Mouse (Mus musculus) MEL (cell line): ENCODE results near the gene Mdk. TPM values are rescaled to one million over a fixed set of nuclear protein-coding genes. Genes with fewer than 3 reads are reported as not detected.

Experiments
- DNase-seq: peaks from one replicate; pipeline ENCODE4 v3.0.0; 2011; ENCODE audit warnings: low read depth, low spot score
- H3K27ac ChIP-seq: 2 replicates; pipeline ENCODE4 v1.5.1; 2012; ENCODE audit warnings: low read depth, mild to moderate bottlenecking, control low read depth, low read length, moderate library complexity; ENCODE audit not compliant: control insufficient read depth
- H3K27me3 ChIP-seq, 2 experiments: fragments of 150-350 bp in 1 of 2; sonication (generic) in 1 of 2; 2 replicates each; pipeline ENCODE4 v1.6.1; 2012; ENCODE audit warnings: low read length in 2 of 2, mild to moderate bottlenecking in 2 of 2, improper control_type of control experiment in 1 of 2, moderate library complexity in 1 of 2; ENCODE audit not compliant: insufficient read depth in 2 of 2, control insufficient read depth in 1 of 2
- H3K36me3 ChIP-seq, 2 experiments: 2 replicates each; pipeline ENCODE4 v1.6.1; 2012 to 2014; ENCODE audit warnings: low read length in 2 of 2, improper control_type of control experiment in 1 of 2, inconsistent platforms in 1 of 2, mild to moderate bottlenecking in 1 of 2; ENCODE audit not compliant: insufficient read depth in 2 of 2, control insufficient read depth in 1 of 2
- H3K4me1 ChIP-seq, 2 experiments: fragments of 150-350 bp in 1 of 2; sonication (generic) in 1 of 2; 2 replicates each; pipeline ENCODE4 v1.6.1; 2012; ENCODE audit warnings: low read length in 2 of 2, improper control_type of control experiment in 1 of 2, mild to moderate bottlenecking in 1 of 2; ENCODE audit not compliant: insufficient read depth in 2 of 2, control insufficient read depth in 1 of 2
- H3K4me3 ChIP-seq, 2 experiments: fragments of 150-350 bp in 1 of 2; sonication (generic) in 1 of 2; 2 replicates each; pipeline ENCODE4 v1.5.1; 2012; ENCODE audit warnings: low read depth in 2 of 2, low read length in 2 of 2, mild to moderate bottlenecking in 2 of 2, moderate library complexity in 2 of 2, control low read depth in 1 of 2, improper control_type of control experiment in 1 of 2; ENCODE audit not compliant: control insufficient read depth in 1 of 2, insufficient read depth in 1 of 2
- H3K79me2 ChIP-seq: 2 replicates; pipeline ENCODE4 v1.6.1; 2012; ENCODE audit warnings: mild to moderate bottlenecking, low read length, moderate library complexity; ENCODE audit not compliant: control insufficient read depth, poor library complexity, insufficient read depth
- H3K9ac ChIP-seq: 2 replicates; pipeline ENCODE4 v1.6.1; 2012; ENCODE audit warnings: low read depth, mild to moderate bottlenecking, control low read depth, low read length, moderate library complexity; ENCODE audit not compliant: control insufficient read depth, poor library complexity, severe bottlenecking
- H3K9me3 ChIP-seq: fragments of 150-350 bp; sonication (generic); replicated peaks from 2 replicates; pipeline ENCODE4 v1.6.1; 2012; ENCODE audit warnings: mild to moderate bottlenecking, low read length, improper control_type of control experiment, moderate library complexity; ENCODE audit not compliant: insufficient read depth
- BHLHE40 ChIP-seq: IDR thresholded peaks from 2 replicates; pipeline ENCODE4 v1.6.1; 2012; ENCODE audit warnings: low read depth, mild to moderate bottlenecking, inconsistent platforms, low read length, improper control_type of control experiment, borderline replicate concordance
- CHD1 ChIP-seq: IDR thresholded peaks from 2 replicates; pipeline ENCODE4 v1.6.1; 2012; ENCODE audit warnings: low read depth, mild to moderate bottlenecking, inconsistent platforms, low read length, improper control_type of control experiment
- CTCF ChIP-seq, 3 experiments: IDR thresholded peaks in 2 of 3; conservative IDR thresholded peaks in 1 of 3; 2 replicates each; pipeline ENCODE4 v1.5.1; 2011 to 2012; ENCODE audit warnings: low read length in 3 of 3, low read depth in 2 of 3, mild to moderate bottlenecking in 2 of 3, improper control_type of control experiment in 1 of 3, inconsistent platforms in 1 of 3, mixed read lengths in 1 of 3, moderate library complexity in 1 of 3; ENCODE audit not compliant: control insufficient read depth in 1 of 3, insufficient read depth in 1 of 3, poor library complexity in 1 of 3, severe bottlenecking in 1 of 3
- E2F4 ChIP-seq: IDR thresholded peaks from 2 replicates; pipeline ENCODE4 v1.6.1; 2011; ENCODE audit warnings: low read depth, low read length, improper control_type of control experiment, borderline replicate concordance
- ELF1 ChIP-seq: IDR thresholded peaks from 2 replicates; pipeline ENCODE4 v1.6.1; 2014; ENCODE audit warnings: low read depth, mild to moderate bottlenecking, inconsistent platforms, low read length, improper control_type of control experiment, moderate library complexity
- EP300 ChIP-seq, 2 experiments: IDR thresholded peaks; 2 replicates each; pipeline ENCODE4 v1.6.1; 2011; ENCODE audit warnings: improper control_type of control experiment in 2 of 2, low read length in 2 of 2, low read depth in 1 of 2, mild to moderate bottlenecking in 1 of 2
- ETS1 ChIP-seq: IDR thresholded peaks from 2 replicates; pipeline ENCODE4 v1.6.1; 2012; ENCODE audit warnings: low read depth, mild to moderate bottlenecking, inconsistent platforms, low read length, improper control_type of control experiment, moderate library complexity
- HCFC1 ChIP-seq: IDR thresholded peaks from 2 replicates; pipeline ENCODE4 v1.6.1; 2012; ENCODE audit warnings: low read depth, mild to moderate bottlenecking, inconsistent platforms, low read length, improper control_type of control experiment, moderate library complexity
- JUND ChIP-seq: IDR thresholded peaks from 2 replicates; pipeline ENCODE4 v1.6.1; 2011; ENCODE audit warnings: low read depth, mild to moderate bottlenecking, improper control_type of control experiment, low read length
- KAT2A ChIP-seq: conservative IDR thresholded peaks from 2 replicates; pipeline ENCODE4 v1.6.1; 2012; ENCODE audit warnings: low read depth, low read length, improper control_type of control experiment, inconsistent platforms
- MAFK ChIP-seq: IDR thresholded peaks from 2 replicates; pipeline ENCODE4 v1.6.1; 2011; ENCODE audit warnings: low read depth, mild to moderate bottlenecking, low read length, improper control_type of control experiment, borderline replicate concordance
- MAX ChIP-seq: IDR thresholded peaks from 2 replicates; pipeline ENCODE4 v1.6.1; 2011; ENCODE audit warnings: low read length, improper control_type of control experiment
- MAZ ChIP-seq: IDR thresholded peaks from 2 replicates; pipeline ENCODE4 v1.6.1; 2012; ENCODE audit warnings: low read depth, mild to moderate bottlenecking, inconsistent platforms, low read length, improper control_type of control experiment
- MEF2A ChIP-seq: IDR thresholded peaks from 2 replicates; pipeline ENCODE4 v1.6.1; 2014; ENCODE audit warnings: low read depth, mild to moderate bottlenecking, inconsistent platforms, low read length, improper control_type of control experiment; ENCODE audit not compliant: poor library complexity, insufficient replicate concordance, severe bottlenecking; ENCODE audit errors: extremely low read depth
- MYB ChIP-seq: IDR thresholded peaks from 2 replicates; pipeline ENCODE4 v1.6.1; 2011; ENCODE audit warnings: mild to moderate bottlenecking, low read depth, low read length, improper control_type of control experiment
- MYC ChIP-seq: IDR thresholded peaks from 2 replicates; pipeline ENCODE4 v1.6.1; 2011; ENCODE audit warnings: low read depth, mild to moderate bottlenecking, low read length, improper control_type of control experiment, moderate library complexity
- NRF1 ChIP-seq: IDR thresholded peaks from 2 replicates; pipeline ENCODE4 v1.6.1; 2014; ENCODE audit warnings: low read depth, mild to moderate bottlenecking, inconsistent platforms, low read length, improper control_type of control experiment, moderate library complexity; ENCODE audit not compliant: poor library complexity, insufficient read depth, severe bottlenecking
- POLR2A ChIP-seq, 2 experiments: IDR thresholded peaks; 2 replicates each; pipeline ENCODE4 v1.6.1; 2011 to 2012; ENCODE audit warnings: low read length in 2 of 2, mild to moderate bottlenecking in 2 of 2, control low read depth in 1 of 2, improper control_type of control experiment in 1 of 2, low read depth in 1 of 2, moderate library complexity in 1 of 2; ENCODE audit not compliant: control insufficient read depth in 1 of 2, insufficient read depth in 1 of 2, poor library complexity in 1 of 2
- RAD21 ChIP-seq: IDR thresholded peaks from 2 replicates; pipeline ENCODE4 v1.6.1; 2011; ENCODE audit warnings: mild to moderate bottlenecking, low read depth, low read length, improper control_type of control experiment
- RCOR1 ChIP-seq: IDR thresholded peaks from 2 replicates; pipeline ENCODE4 v1.6.1; 2012; ENCODE audit warnings: low read depth, mild to moderate bottlenecking, inconsistent platforms, low read length, improper control_type of control experiment
- SIN3A ChIP-seq: IDR thresholded peaks from 2 replicates; pipeline ENCODE4 v1.6.1; 2012; ENCODE audit warnings: low read length, improper control_type of control experiment, inconsistent platforms
- TBP ChIP-seq: IDR thresholded peaks from 2 replicates; pipeline ENCODE4 v1.8.0; 2011; ENCODE audit warnings: low read depth, low read length, improper control_type of control experiment
- UBTF ChIP-seq: IDR thresholded peaks from 2 replicates; pipeline ENCODE4 v1.6.1; 2012; ENCODE audit warnings: low read depth, mild to moderate bottlenecking, inconsistent platforms, low read length, improper control_type of control experiment, moderate library complexity, borderline replicate concordance; ENCODE audit not compliant: insufficient read depth
- USF2 ChIP-seq, 2 experiments: IDR thresholded peaks; 2 replicates each; pipeline ENCODE4 v1.6.1; 2011 to 2012; ENCODE audit warnings: improper control_type of control experiment in 2 of 2, low read length in 2 of 2, borderline replicate concordance in 1 of 2, inconsistent platforms in 1 of 2, low read depth in 1 of 2, mild to moderate bottlenecking in 1 of 2; ENCODE audit not compliant: insufficient read depth in 1 of 2
- ZKSCAN1 ChIP-seq: IDR thresholded peaks from 2 replicates; pipeline ENCODE4 v1.6.1; 2012; ENCODE audit warnings: low read depth, mild to moderate bottlenecking, inconsistent platforms, low read length, improper control_type of control experiment, moderate library complexity
- ZNF384 ChIP-seq: IDR thresholded peaks from 2 replicates; pipeline ENCODE4 v1.6.1; 2012; ENCODE audit warnings: low read depth, mild to moderate bottlenecking, inconsistent platforms, low read length, improper control_type of control experiment
- polyA plus RNA-seq, 2 experiments: library from polyadenylated mRNA; stranded (reverse) in 1 of 2; unstranded in 1 of 2; fragments of >175 nt in 1 of 2; fragments of >200 nt in 1 of 2; gene quantifications; 2 replicates each; pipeline versions ENCODE4 v1.2.1 to v1.2.4; 2012; ENCODE audit warnings: low replicate concordance in 2 of 2, low read depth in 1 of 2; ENCODE audit not compliant: insufficient read length in 2 of 2, insufficient read depth in 1 of 2, missing spikeins in 1 of 2
- total RNA-seq: library from RNA; depleted of rRNA; stranded (reverse); fragments of 300-350 nt; gene quantifications from 2 replicates; pipeline ENCODE4 v1.2.3, GENCODE M21; 2012

Gene Mdk
- total and polyA plus RNA-seq, 3 experiments = 0.19 to 3.4 TPM; not detected in 1

DNA sequence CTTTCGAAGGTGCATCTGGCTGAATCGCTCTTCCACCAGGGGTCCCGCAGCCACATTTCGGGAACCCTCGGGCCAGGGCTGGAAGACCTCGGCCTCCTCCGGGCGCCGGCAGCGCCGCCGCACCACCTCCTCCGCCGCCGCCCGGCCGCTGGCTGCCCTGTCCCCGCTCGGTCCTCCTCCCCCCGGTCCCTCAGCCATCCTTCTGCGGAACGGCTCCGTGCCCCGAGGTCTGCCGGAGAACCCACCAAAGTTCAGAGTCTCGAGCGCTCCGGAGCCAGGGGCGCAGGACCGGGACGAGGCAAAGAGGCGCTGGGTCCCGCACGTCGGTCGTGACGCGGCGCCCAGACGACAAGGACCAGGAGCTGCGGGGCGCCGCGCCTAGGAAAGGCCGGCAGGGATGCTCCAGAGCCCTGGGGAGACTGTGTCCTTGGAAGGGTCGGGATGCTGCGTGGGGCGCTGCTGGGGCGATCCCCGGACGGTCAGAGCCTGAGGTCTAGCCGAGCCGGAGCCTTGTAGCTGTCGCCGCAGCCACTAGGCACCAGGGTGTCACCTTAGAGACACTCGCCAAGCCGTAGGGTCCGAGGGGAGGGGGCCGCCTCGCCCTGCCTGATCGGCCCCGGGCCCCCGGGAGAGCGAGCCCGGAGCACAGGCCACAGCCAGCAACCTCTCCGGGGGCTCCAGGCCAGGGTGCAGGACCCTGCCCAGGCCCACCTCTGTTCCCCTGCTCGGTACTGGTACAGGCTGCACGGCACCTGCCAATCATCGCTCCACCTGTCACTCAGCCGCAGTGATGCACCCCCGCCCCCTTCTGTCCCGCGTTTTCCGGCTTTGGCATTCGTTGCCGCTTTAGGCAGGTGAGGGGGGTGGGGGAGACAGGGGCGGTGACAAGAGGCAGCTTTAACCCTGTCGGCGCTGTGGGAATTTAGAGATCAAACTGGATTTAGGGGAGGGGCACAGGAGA lies 43.8 kb upstream of the Mdk start, which contains the start of gene Dgkz:
TSS of gene Dgkz (minus strand) at position 284 of the 961 bp plus-strand sequence.
- no peaks in the 10 kb centered on the region for H3K9me3 ChIP-seq
- TF ChIP-seq HCFC1 (no peak), RCOR1 (no peak), JUND (no peak), MAX (no peak), CTCF (IDR thresholded peaks at IDR 0.05 in 2 of 3, conservative IDR thresholded peaks at IDR 0.05 in 1 of 3; ENCODE audit: control insufficient read depth in 1 of 3, insufficient read depth in 1 of 3, low read depth in 2 of 3, low read length in 3 of 3, poor library complexity in 1 of 3, severe bottlenecking in 1 of 3) (no peak), EP300 (IDR thresholded peaks at IDR 0.05; ENCODE audit: low read depth in 1 of 2, low read length in 2 of 2) (no peak), SIN3A (no peak), MAZ (no peak), UBTF (no peak), ETS1 (no peak), BHLHE40 (no peak), TBP (no peak), MEF2A (no peak), E2F4 (no peak), KAT2A (no peak)
- TF ChIP-seq, all 39 proteins: peak for 0
- no peaks in the 10 kb centered on the region for H3K79me2 ChIP-seq
- H3K9ac ChIP-seq = no peak within 1 kb of the TSS
- no peak within 1 kb of the TSS for H3K27ac ChIP-seq
- peaks cover 7% of the 10 kb centered on the region in 2 experiments for H3K4me1 ChIP-seq
- DNase-seq = no peak
- peaks cover 0 to 7% of the 10 kb centered on the region in 2 experiments; a peak in 2 of 4 replicates for H3K36me3 ChIP-seq
- 0 out of 4 replicates have a peak, but pooled peaks cover 0 to 1% of the 10 kb centered on the region in 2 experiments for H3K27me3 ChIP-seq
- H3K4me3 ChIP-seq = no peak within 1 kb of the TSS

DNA sequence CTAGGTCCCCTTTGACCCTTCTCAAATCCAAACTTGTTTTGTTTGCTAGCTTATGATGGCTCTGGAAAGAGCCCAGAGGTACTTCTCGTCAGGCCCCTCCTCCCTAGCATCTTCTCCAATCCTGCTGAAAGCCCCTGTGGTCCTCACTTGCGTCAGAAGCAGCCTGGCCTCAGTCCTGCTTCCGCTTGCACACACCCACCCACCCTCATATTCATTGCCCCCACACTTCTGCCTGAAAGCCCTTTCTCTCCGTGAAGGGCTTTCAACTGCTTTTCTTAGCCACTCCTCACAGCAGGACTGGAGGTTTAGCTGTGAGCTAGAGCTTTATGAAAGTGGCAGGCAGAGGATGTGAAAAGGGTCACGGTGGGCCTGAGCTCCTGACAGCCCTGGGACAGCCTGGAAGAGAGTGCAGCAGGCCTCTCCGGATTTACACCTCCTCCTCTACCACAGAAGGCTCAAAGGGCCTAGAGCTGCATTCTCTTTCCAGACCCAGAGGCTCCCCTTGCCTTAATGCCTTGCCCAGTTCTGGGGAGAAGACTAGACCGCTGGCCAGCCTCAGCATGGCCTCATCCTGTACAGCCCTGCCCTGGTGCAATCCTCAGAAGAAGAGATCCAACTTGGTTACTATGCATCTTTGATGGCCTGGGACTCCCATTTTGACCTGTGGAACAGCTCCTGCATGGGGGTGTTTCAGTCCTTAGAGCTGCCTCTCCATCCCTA lies 41.5 kb upstream of the Mdk start:
- peaks cover 0 to 7% of the 10 kb centered on the region in 2 experiments; a peak in 2 of 4 replicates for H3K36me3 ChIP-seq
- no peaks in the 10 kb centered on the region for H3K9me3 ChIP-seq
- H3K79me2 ChIP-seq = no peaks in the 10 kb centered on the region
- H3K27ac ChIP-seq = no peak overlapping the region
- H3K4me1 ChIP-seq = peaks cover 6 to 7% of the 10 kb centered on the region in 2 experiments
- peaks cover 1 to 5% of the 10 kb centered on the region in 2 experiments; a peak in 2 of 4 replicates for H3K27me3 ChIP-seq
- no peak overlapping the region for H3K9ac ChIP-seq
- no peak for DNase-seq
- no peak overlapping the region for H3K4me3 ChIP-seq
- TF ChIP-seq ELF1 (no peak), ZKSCAN1 (no peak), MYC (no peak), CHD1 (no peak), HCFC1 (no peak), EP300 (IDR thresholded peaks at IDR 0.05; ENCODE audit: low read depth in 1 of 2, low read length in 2 of 2) (no peak), ZNF384 (no peak), E2F4 (no peak), ETS1 (no peak), BHLHE40 (no peak), SIN3A (no peak), RCOR1 (no peak), MYB (no peak), RAD21 (no peak), NRF1 (no peak), USF2 (IDR thresholded peaks at IDR 0.05; ENCODE audit: borderline replicate concordance in 1 of 2, insufficient read depth in 1 of 2, low read depth in 1 of 2, low read length in 2 of 2) (no peak), MAFK (no peak), POLR2A (IDR thresholded peaks at IDR 0.05; ENCODE audit: control insufficient read depth in 1 of 2, insufficient read depth in 1 of 2, low read depth in 1 of 2, low read length in 2 of 2, poor library complexity in 1 of 2) (no peak)
